Mouse (Mus musculus) adrenal gland, postnatal 4 days (tissue): ENCODE data around the gene Elf1. TPM values are rescaled to one million over a fixed set of nuclear protein-coding genes. Genes with fewer than 3 reads are reported as not detected.
"Not testable (repeated sequence)": the region's sequence is repeated elsewhere in the genome, so short reads cannot be mapped to it uniquely, and the experiment has no call there.

ENCODE experiments used
- DNase-seq, 2 experiments: peaks; one replicate each; pipeline ENCODE4 v3.0.0; 2021 to 2022; ENCODE audit warnings: low spot score in 2 of 2, mixed read lengths in 2 of 2
- total RNA-seq, 2 experiments: library from RNA; stranded (reverse); gene quantifications; 2 replicates each; pipeline ENCODE4 v1.2.3; 2021

Gene Elf1
- total RNA-seq, 2 experiments from 2014 or later, result 27.4 to 28.8 TPM

GRCm38 (mm10) chr14:79520612-79521011, 39.6 kb downstream of the Elf1 start:
- no peak for DNase-seq

- no peak for DNase-seq
These were observed 40.1 kb downstream of the Elf1 start for GRCm38 (mm10) chr14:79521056-79521455.

GRCm38 (mm10) chr14:79521471-79522117, 40.6 kb downstream of the Elf1 start:
- no peak for DNase-seq

GRCm38 (mm10) chr14:79522387-79522786, 41.4 kb downstream of the Elf1 start:
- no peak for DNase-seq

- DNase-seq, result not testable (repeated sequence)
These were observed 45.1 kb downstream of the Elf1 start for GRCm38 (mm10) chr14:79526106-79526505.

- no peak for DNase-seq
These were observed 46.7 kb downstream of the Elf1 start for GRCm38 (mm10) chr14:79527704-79528103.

GRCm38 (mm10) chr14:79529581-79530554, 48.9 kb downstream of the Elf1 start:
- no peak for DNase-seq

GRCm38 (mm10) chr14:79530761-79531160, 49.8 kb downstream of the Elf1 start:
- DNase-seq, result no peak

- no peak for DNase-seq
These were observed 51.2 kb downstream of the Elf1 start for GRCm38 (mm10) chr14:79532036-79532776.

- no peak for DNase-seq
These were observed 52.4 kb downstream of the Elf1 start for GRCm38 (mm10) chr14:79533350-79533749.

- no peak for DNase-seq
These were observed 53.2 kb downstream of the Elf1 start for GRCm38 (mm10) chr14:79534206-79534605.

- not testable (repeated sequence) for DNase-seq
These were observed 53.7 kb downstream of the Elf1 start for GRCm38 (mm10) chr14:79534656-79535055.

GRCm38 (mm10) chr14:79535318-79535717, 54.3 kb downstream of the Elf1 start:
- no peak for DNase-seq

GRCm38 (mm10) chr14:79536011-79536410, 55.0 kb downstream of the Elf1 start:
- DNase-seq, result no peak

- DNase-seq, result no peak
These were observed 55.8 kb downstream of the Elf1 start for GRCm38 (mm10) chr14:79536837-79537236.

- no peak for DNase-seq
These were observed 56.5 kb downstream of the Elf1 start for GRCm38 (mm10) chr14:79537463-79537862.

- no peak for DNase-seq
These were observed 56.9 kb downstream of the Elf1 start for GRCm38 (mm10) chr14:79537921-79538320.

GRCm38 (mm10) chr14:79541606-79542005, 60.6 kb downstream of the Elf1 start:
- no peak for DNase-seq

GRCm38 (mm10) chr14:79549343-79549742, 68.3 kb downstream of the Elf1 start:
- no peak for DNase-seq

- DNase-seq, result no peak
These were observed 70.9 kb downstream of the Elf1 start for GRCm38 (mm10) chr14:79551929-79552328.

GRCm38 (mm10) chr14:79552854-79553253, 71.9 kb downstream of the Elf1 start:
- no peak for DNase-seq

- no peak for DNase-seq
These were observed 76.8 kb downstream of the Elf1 start for GRCm38 (mm10) chr14:79557796-79558195.
